Mouse (Mus musculus) B cell, adult 67 days (primary cell): Measurements from ENCODE around the gene Klf13. TPM values are rescaled to one million over a fixed set of nuclear protein-coding genes. Genes with fewer than 3 reads are reported as not detected.

Experiments used
- total RNA-seq, 2 experiments: library from RNA; stranded (reverse); gene quantifications; 4 replicates each; pipeline ENCODE4 v1.2.4; 2023

The Klf13 gene
- total RNA-seq = 100 to 1,000 TPM; 247 to 251 TPM

DNA sequence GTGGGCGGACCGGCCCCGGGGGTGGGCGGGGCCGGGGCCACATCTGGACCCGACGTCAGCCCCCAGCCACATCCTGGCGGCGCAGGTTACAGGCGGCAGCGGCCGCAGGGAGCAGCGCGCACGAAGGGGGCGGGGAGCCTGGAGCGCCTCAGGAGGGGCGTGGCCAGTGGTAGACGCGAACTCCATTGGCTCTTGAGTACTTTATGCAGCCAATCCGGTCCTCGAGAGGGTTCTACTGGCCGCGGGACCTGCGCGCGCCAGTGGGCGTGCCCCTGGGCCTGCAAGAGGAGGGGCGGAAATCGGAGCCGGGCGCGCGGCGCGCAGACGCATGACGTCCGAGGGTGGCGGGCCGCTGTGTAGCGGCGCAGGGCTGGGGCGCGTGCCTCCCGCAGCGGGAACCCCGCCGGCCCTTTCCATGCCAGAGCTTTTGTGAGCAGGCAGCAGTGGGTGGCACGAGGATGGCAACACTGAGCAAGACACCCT, at the start of gene Klf13:
Klf13 (minus strand) TSS at position 2 of the 483 bp plus-strand sequence.

DNA sequence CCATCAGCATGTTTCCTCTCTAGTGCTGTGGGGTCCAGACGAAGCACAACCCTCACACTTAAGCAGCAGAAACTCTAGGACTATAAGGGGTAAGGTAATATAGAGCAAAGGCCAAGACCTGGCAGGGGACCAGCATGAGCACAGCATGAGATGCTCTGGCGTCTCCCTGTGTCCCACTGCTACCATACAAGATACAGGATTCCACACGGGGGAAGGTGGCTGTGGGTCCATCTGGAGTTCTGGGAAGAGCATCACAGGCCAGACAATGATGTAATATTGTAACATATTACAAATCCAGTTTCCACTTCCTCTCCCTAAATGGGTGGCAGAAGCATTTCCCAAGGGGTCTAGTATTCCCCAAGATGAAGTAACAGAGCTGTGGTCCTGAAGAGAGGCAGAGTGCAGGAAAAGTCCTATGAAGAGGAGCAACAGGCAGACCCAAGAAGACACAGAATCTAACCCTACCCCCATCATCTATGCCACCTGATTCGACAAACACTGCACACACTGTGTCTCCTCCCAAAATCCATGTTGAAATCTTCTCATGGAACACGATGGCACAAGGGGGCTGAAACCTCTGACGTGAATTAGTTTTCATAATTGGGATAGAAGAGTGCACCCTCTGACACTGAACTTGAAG, 22.3 kb downstream of the Klf13 start, which contains the start of gene E030018B13Rik:
E030018B13Rik (plus strand) TSS at position 590 of the 640 bp plus-strand sequence.

Other genes with a start within 250 kb of the Klf13 start
- not detected for gene E030018B13Rik, start 22.1 kb downstream of the Klf13 start, total RNA-seq
- gene Trpm1, start 214.9 kb upstream of the Klf13 start, total RNA-seq = under 1 TPM in 1 of 2 experiments, not detected in 1; 0.49 TPM